Mouse (Mus musculus) forebrain, postnatal 0 days (tissue): ENCODE results near the gene Ttc6. TPM values are rescaled to one million over a fixed set of nuclear protein-coding genes. Genes with fewer than 3 reads are reported as not detected.

Experiments used
- ATAC-seq: fragments of 200-750 bp; cut with Nextera tagmentation; 2 replicates; pipeline ENCODE4 v1.8.0; 2017; ENCODE audit warnings: mild to moderate bottlenecking, moderate library complexity
- DNase-seq: peaks from one replicate; pipeline ENCODE4 v3.0.0-alpha.2; 2015
- H3K27ac ChIP-seq: fragments of 300-500 bp; sonication (generic); 2 replicates; pipeline ENCODE4 v1.5.1; 2014; ENCODE audit warnings: low read depth, mild to moderate bottlenecking, antibody characterized with exemption, low read length, moderate library complexity, mixed read lengths
- H3K27me3 ChIP-seq: fragments of 300-500 bp; sonication (generic); 2 replicates; pipeline ENCODE4 v1.6.1; 2014; ENCODE audit warnings: mild to moderate bottlenecking, low read length, mixed read lengths; ENCODE audit not compliant: insufficient read depth
- H3K36me3 ChIP-seq: fragments of 300-500 bp; sonication (generic); 2 replicates; pipeline ENCODE4 v1.6.1; 2014; ENCODE audit warnings: mild to moderate bottlenecking, moderate library complexity; ENCODE audit not compliant: insufficient read depth
- H3K4me1 ChIP-seq: fragments of 300-500 bp; sonication (generic); 2 replicates; pipeline ENCODE4 v1.6.1; 2014; ENCODE audit warnings: antibody characterized with exemption; ENCODE audit not compliant: insufficient read depth
- H3K4me2 ChIP-seq: fragments of 300-500 bp; sonication (generic); 2 replicates; pipeline ENCODE4 v1.6.1; 2014; ENCODE audit warnings: low read depth, mild to moderate bottlenecking, moderate library complexity
- H3K4me3 ChIP-seq: fragments of 300-500 bp; sonication (generic); 2 replicates; pipeline ENCODE4 v1.5.1; 2014; ENCODE audit warnings: low read depth, low read length, mixed read lengths
- H3K9ac ChIP-seq: fragments of 300-500 bp; sonication (generic); 2 replicates; pipeline ENCODE4 v1.6.1; 2014; ENCODE audit warnings: mild to moderate bottlenecking
- H3K9me3 ChIP-seq: fragments of 300-500 bp; sonication (generic); 2 replicates; pipeline ENCODE4 v1.6.1; 2016; ENCODE audit warnings: low read length
- CTCF ChIP-seq: sonication (generic); IDR thresholded peaks from 2 replicates; pipeline ENCODE4 v1.5.1; 2016; ENCODE audit warnings: antibody characterized with exemption, control low read depth, low read depth
- WGBS: fragments of 180-500 bp; shearing (Covaris S2); extraction: QIAGEN DNeasy Blood & Tissue Kit; methylation state at CpG from one replicate; pipeline ENCODE4 v1.1.7; 2014; 5-methylcytosine and 5-hydroxymethylcytosine counted together
- polyA plus RNA-seq: library from polyadenylated mRNA; unstranded; fragments of >200 nt; fragmentation: Nextera tagmentation; extraction: Ambion mirVana; gene quantifications from 2 replicates; pipeline ENCODE4 v1.2.1, GENCODE M21; 2015
- total RNA-seq: library from RNA; depleted of rRNA; stranded (reverse); fragments of >200 nt; gene quantifications from 2 replicates; pipeline ENCODE4 v1.2.3, GENCODE M21; 2014; rRNA removed

The Ttc6 gene
- total RNA-seq, result 1.2 TPM in 2 replicates
- polyA plus RNA-seq, result 0.34 and 0.74 TPM in 2 replicates

GRCm38 (mm10) chr12:57563909-57564308, at the start of gene Ttc6:
Ttc6 (plus strand) TSS chr12:57564113.
- no peaks in the 10 kb centered on the region for H3K36me3 ChIP-seq
- H3K4me1 ChIP-seq, result no peaks in the 10 kb centered on the region
- WGBS, result 82% methylated on average over 6 of the region's 6 CpGs
- H3K27me3 ChIP-seq, result no peaks in the 10 kb centered on the region; the same call in 1 of the 2 replicates
- H3K9ac ChIP-seq, result no peak within 1 kb of the TSS
- no peak within 1 kb of the TSS for H3K4me3 ChIP-seq
- TF ChIP-seq CTCF, result no peak
- no peak for DNase-seq
- no peak within 1 kb of the TSS for H3K4me2 ChIP-seq
- ATAC-seq, result no peak
- H3K9me3 ChIP-seq, result no peaks in the 10 kb centered on the region
- no peak within 1 kb of the TSS for H3K27ac ChIP-seq

- H3K4me3 ChIP-seq, result no peak overlapping the region
- no peak for ATAC-seq
- 19% methylated on average over 1 of the region's 1 CpGs for WGBS
- H3K27ac ChIP-seq, result no peak overlapping the region
- no peaks in the 10 kb centered on the region for H3K36me3 ChIP-seq
- no peaks in the 10 kb centered on the region for H3K27me3 ChIP-seq
- H3K4me2 ChIP-seq, result no peak overlapping the region
- no peaks in the 10 kb centered on the region for H3K4me1 ChIP-seq
- no peak for DNase-seq
- H3K9me3 ChIP-seq, result no peaks in the 10 kb centered on the region
- no peak overlapping the region for H3K9ac ChIP-seq
- TF ChIP-seq CTCF, result no peak
These were observed 49.4 kb upstream of the Ttc6 start for GRCm38 (mm10) chr12:57514552-57514951.

GRCm38 (mm10) chr12:57515702-57516377, 48.1 kb upstream of the Ttc6 start:
- DNase-seq, result no peak
- no peak overlapping the region for H3K9ac ChIP-seq
- whole genome bisulfite sequencing, result 48% methylated on average over 12 of the region's 12 CpGs
- no peak overlapping the region for H3K4me3 ChIP-seq
- no peak for ATAC-seq
- no peak for TF ChIP-seq CTCF
- no peaks in the 10 kb centered on the region for H3K9me3 ChIP-seq
- no peak overlapping the region for H3K4me2 ChIP-seq
- no peak overlapping the region for H3K27ac ChIP-seq
- no peaks in the 10 kb centered on the region for H3K27me3 ChIP-seq
- no peaks in the 10 kb centered on the region for H3K36me3 ChIP-seq
- no peaks in the 10 kb centered on the region for H3K4me1 ChIP-seq

GRCm38 (mm10) chr12:57528335-57528734, 35.6 kb upstream of the Ttc6 start:
- Histone ChIP-seq H3K27ac (no peak overlapping the region), H3K9ac (no peak overlapping the region), H3K4me1 (no peaks in the 10 kb centered on the region), H3K27me3 (peaks cover 16% of the 10 kb centered on the region), H3K9me3 (no peaks in the 10 kb centered on the region), H3K4me2 (no peak overlapping the region), H3K36me3 (no peaks in the 10 kb centered on the region), H3K4me3 (no peak overlapping the region)
- 81% methylated on average over 4 of the region's 4 CpGs for WGBS
- ATAC-seq (no peak), DNase-seq (no peak)
- no peak for TF ChIP-seq CTCF

GRCm38 (mm10) chr12:57530474-57530873, 33.4 kb upstream of the Ttc6 start:
- WGBS, result 5% methylated on average over 9 of the region's 9 CpGs
- Histone ChIP-seq H3K4me2 (no peak overlapping the region), H3K36me3 (no peaks in the 10 kb centered on the region), H3K4me3 (no peak overlapping the region), H3K27ac (no peak overlapping the region), H3K4me1 (no peaks in the 10 kb centered on the region), H3K9me3 (no peaks in the 10 kb centered on the region), H3K27me3 (peaks cover 38% of the 10 kb centered on the region), H3K9ac (no peak overlapping the region)
- DNase-seq (no peak), ATAC-seq (peak; percentile 66; the same call in 1 of the 2 replicates)
- TF ChIP-seq CTCF, result no peak

- Histone ChIP-seq H3K9ac (no peak overlapping the region), H3K4me1 (no peaks in the 10 kb centered on the region), H3K27ac (no peak overlapping the region), H3K4me3 (no peak overlapping the region), H3K9me3 (no peaks in the 10 kb centered on the region), H3K36me3 (no peaks in the 10 kb centered on the region), H3K27me3 (peaks cover 58% of the 10 kb centered on the region), H3K4me2 (no peak overlapping the region)
- DNase-seq (no peak), ATAC-seq (no peak)
- no peak for TF ChIP-seq CTCF
- 8% methylated on average over 5 of the region's 6 CpGs for WGBS
These were observed 29.4 kb upstream of the Ttc6 start for GRCm38 (mm10) chr12:57534517-57534878.

GRCm38 (mm10) chr12:57534879-57535611, 28.9 kb upstream of the Ttc6 start:
- Histone ChIP-seq H3K36me3 (no peaks in the 10 kb centered on the region), H3K4me1 (no peaks in the 10 kb centered on the region), H3K27ac (no peak overlapping the region), H3K4me2 (no peak overlapping the region), H3K4me3 (no peak overlapping the region), H3K9ac (no peak overlapping the region), H3K27me3 (peaks cover 61% of the 10 kb centered on the region), H3K9me3 (no peaks in the 10 kb centered on the region)
- ATAC-seq (peak; percentile 25; the same call in 1 of the 2 replicates), DNase-seq (no peak)
- no peak for TF ChIP-seq CTCF
- WGBS, result 2% methylated on average over 35 of the region's 39 CpGs
